Mouse (Mus musculus): ENCODE measurements around the gene Ptrh1.

Ptrh1 gene

DNA sequence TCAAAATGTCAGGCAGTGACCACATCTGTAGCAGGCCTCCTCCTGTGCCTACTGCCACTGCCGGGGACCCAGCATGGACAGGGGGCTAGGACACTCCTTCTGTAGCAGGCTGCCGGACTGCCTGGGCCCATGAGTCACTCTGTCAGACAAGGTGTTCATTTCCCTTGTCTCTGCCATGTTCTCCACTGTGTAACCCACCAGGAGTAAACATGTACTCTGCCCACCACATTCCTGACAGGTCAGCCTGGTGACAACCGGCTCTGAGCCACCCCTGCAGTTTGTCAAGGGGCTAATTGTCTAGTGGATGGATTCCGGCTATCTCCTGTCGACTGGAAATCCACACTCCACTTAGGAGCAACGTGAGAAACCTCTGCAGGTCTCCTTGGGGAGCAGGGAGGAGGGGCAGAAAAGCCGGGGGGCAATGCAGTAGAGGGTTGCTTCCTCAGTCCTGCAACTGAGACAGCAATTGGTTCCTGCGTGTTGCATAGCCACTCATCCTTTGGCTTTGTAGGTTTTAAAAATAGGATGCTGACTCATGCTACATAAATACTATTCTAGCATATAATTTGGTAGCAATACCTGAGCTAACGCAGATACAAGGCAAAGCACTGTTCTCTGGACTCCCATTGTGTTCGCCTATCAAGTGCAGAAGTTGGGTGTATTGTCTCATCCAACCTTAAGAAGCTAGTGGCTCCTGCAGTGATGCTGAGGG is 22.8 kb downstream of the Ptrh1 start:
- no peak for DNase-seq

DNA sequence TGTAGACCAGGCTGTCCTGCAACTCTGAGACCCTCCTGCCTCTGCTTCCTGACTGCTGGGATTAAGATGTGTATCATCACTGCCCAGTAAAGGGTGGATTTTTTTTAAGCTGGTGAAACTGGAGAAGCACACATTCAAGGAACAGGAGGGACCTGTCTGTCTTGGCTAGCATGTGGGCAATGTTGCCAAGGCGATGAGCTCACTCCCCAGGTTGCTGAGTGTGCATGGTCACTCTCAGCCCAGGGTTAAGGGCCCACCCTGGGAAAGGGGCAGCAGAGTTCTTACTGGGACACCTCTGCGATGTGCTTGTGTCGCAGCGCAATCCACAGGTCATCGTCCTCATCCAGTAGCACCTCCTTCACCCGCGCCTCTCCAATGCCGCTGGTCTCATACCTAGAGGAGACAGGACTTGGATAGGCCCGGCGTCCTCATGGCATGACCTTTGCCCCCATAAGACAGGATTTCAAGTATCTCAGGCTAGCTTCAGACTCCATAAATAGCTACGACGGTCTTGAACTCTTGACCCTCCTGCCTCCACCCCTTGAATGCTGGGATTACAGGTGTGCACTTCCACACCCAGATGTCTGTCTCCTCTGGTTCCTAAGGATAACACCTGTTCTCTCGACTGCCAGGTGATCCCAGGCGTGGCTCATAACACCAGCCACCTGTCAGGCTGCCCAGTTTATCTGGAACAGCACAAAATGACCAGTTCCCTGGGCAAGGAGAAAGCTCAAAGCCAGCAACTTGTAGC is 33.4 kb downstream of the Ptrh1 start:
- DNase-seq, result no peak

DNA sequence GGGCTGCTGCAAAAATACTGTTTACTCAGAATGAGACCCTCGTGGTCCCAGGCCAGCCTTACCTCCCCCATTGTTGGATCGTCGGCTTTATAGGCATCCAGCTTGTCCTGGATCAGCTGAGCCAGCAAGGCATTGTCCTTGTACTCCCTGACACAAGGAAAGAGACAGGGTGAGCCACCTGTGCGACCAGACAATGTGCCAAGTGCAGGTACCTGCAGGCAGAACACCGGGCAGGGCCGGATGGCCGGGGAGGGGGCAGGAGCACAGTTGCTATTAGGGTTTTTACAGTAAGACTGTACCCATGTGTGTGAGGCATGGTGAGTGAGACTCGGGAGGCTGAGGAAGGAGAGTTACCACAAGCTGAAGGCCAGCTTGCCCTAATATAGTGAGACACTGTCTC is 36.4 kb downstream of the Ptrh1 start:
- no peak for DNase-seq

DNA sequence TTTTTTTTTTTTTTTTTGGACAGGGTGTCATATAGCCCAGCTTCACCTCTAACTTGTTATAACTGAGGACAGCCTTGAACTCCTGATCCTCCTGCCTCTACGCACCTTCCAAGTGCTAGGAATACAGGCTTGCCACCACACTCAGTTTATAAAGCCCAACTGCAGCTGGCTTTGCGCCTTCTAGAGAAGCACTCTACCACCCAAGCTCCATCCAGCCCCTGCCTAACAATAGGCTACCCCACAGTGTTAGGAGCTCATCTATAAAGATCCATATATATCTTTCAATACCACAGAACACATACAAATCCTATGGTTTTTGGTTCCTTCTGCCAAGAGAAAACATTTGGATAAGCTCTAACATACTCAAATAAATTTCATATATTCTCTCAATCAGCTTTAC is 40.9 kb downstream of the Ptrh1 start:
- DNase-seq, result no peak

DNA sequence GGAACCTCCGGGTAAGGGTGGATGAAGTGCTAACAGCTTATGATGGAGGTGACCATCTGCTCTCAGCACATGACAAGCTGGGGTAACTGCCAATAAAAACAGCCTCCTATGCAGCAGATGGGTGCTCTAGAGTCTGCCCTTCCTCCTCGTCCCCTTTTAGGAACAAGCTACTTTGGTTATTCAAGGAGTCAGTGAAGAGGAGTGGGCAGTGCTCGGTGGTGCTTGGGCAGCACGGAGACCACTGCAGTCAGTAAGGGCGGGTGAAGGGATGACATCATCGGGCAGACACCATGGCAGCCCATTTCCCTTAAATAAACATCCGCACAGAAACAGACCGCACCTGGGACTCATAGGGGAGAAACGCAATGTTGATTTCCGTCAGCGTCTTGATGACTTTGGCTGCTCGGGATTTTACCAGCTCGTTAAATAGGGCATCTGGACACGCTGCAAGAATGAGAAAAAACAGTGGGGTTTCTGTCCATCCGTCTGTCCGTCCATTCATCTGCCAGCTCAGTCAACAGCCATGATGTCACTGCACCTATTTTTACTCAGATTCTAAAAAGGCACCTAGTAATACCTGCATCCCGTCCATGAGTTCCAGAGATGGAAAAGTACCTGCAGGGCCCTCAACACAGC is 41.5 kb downstream of the Ptrh1 start:
- no peak for DNase-seq

DNA sequence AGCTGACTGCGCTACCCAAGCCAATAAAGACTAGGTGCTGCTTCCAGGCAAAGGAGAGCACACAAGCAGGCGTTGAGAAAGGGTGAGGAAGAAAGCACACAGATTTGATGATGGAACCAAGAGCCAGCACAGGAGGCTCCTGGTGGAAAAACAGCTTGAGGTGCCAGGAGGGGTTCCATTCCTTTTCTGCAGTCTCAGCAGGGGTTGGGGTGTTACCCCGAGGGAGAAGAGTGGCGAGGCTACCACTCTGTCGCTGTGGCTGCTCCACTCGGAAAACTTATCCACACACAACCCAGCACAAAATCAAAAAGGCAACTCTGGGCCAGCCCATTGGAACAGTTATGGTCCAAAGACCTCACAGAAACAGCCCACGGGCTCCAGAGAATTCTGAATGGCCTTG is 42.0 kb downstream of the Ptrh1 start:
- DNase-seq, result no peak

DNA sequence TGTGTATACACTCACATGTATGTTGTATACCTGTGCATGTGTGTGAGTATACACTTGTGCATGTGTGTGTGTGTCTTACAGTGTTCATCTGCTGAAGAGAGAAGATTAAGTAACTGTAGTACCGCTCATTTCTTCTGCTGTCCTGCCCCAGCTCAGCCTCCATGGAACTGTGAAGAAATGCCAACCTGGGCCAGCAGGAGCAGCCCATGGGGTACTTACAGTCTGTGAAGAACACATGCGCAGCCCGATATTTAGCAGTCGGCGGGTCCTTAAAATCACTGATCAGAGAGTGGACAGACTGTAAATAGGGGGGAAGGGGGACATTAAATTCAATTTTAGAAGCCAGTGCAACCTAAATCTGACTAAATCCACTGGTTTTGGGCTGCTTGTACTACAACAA is 42.6 kb downstream of the Ptrh1 start:
- no peak for DNase-seq

DNA sequence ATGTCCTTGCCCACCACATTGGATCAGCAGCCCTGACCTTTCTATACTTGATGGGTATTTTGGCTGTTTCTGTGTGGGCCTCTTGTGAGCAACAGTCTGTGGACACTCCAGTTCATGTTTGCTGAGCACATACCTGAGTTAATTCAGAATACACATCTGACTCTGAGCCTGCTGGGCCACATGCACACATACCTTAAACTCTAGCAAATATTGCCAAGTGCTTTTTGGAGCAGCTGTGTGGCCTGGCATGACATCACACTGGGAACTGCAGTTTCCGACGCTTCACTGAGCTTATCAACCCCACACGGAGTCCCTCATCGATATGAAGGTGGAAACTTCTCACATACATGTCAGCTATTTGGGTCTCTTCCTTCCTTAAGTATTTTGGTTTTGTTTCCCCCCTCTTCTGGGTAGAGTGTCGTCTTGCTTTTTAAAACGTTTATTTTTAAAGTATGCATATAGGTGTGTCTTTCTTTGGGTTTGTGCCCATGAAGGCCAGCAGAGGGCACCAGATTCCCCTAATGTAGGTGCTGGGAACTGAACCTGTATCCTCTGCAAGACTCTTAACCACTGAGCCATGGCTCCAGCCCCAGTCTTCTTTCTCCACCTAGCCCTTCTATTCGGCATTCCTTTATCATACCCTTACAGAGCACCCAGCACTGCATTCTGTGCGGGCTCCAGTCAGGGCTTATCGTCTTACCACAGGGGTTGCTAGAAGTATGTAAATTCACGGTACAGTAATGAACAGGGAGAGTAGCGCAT is 45.6 kb downstream of the Ptrh1 start:
- DNase-seq, result peak in 1 of 2 experiments; percentile 61

DNA sequence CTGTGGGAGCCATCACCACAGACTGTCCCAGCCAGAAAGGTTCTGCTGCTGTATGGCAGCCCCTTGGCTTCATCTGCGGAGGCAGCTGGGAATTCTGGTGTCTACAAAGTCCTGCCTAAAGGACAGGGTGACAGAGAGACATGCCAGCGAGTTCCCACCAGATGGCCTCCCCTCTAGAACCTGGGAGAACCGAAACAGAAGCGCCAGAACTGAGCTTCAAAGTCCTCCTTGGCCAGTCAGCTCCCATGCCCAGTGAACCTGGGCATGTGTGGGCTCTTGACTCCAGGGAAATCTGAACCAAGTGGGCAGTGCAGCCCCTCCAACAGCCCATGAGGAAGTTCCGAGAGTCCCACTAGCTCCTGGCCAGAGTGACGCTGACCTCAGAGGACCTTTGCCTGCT is 47.1 kb downstream of the Ptrh1 start:
- DNase-seq, result no peak

DNA sequence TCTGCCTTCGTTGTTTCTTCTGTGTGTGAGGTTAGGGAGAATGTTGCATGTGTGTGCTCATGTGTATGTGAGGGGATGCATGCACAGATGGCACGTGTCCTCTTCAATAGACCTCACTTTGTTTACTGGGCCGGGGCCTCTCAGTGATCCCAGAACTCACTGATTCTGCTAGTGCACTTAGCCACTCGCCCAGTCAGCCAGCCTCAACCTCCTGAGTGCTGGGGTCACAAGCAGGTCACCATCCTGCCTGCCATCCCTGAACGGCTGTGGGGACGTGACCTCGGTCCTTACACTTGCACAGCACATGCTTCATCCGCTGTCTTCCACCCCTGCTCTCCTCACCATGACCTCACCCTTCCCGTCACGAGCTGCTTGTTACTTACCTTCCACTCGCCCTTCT is 47.6 kb downstream of the Ptrh1 start:
- DNase-seq, result no peak

DNA sequence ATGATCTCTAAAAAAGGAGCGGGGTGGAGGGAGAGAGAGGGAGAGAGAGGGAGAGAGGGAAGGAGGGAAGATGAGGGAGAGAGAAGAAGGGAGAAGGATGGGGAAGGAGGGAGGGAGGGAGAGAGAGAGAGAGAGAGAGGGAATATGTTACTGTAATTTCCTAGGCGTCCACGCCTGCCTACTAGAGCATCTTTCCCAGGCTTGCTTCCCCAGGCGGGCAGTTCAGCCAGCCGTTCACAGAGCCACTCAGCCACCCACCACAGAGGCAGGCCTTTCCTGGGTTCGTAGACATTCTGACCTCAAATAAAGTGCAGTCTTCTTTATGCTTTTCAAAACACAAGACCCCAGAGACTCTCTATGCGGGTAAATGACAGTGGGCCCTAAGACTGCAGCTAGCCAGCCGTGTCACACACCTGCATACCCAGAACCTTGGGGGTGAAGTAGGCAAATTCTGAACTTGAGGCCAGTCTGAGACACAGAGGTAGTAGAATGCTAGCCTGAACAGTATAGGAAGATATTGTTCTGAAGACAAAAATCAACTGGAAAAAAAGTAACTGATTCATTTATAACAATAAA is 48.1 kb downstream of the Ptrh1 start:
- no peak for DNase-seq

DNA sequence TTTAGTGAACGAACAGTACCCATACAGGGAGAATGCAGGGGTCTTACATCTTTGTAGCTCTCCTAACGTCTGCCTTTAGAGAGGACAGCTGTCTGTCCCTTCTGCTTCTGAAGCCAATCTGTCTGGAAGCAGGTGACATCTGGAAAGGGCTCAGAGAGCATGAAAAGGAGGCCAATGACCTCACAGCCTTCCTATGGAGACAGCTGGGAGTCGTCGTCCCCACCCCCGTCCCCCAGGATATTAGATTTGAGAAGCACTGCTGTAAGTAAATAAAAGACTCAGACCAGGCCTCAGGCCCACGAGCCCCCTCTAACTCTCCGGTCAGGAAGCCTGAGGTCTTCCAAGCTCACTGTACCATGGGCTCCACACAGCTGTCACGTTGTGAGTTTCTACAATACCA is 48.6 kb downstream of the Ptrh1 start:
- no peak for DNase-seq

DNA sequence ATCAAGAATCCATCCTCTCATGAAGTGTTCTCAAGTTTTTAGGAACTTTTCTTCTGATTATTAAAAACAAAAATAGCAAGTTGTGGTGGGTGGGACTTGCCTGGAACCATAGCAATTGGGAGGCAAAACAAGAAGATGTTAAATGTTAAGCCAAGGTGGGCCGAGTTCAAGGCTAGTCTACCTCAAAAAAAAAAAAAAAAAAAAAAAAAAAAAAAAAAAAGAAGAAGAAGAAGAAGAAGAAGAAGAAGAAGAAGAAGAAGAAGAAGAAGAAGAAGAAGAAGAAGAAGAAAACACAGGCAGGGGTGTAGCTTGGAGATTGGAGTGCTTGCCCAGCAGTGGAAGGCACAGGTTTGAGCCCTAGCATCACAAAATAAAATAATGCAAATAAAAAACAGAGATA is 49.2 kb downstream of the Ptrh1 start:
- no peak for DNase-seq

DNA sequence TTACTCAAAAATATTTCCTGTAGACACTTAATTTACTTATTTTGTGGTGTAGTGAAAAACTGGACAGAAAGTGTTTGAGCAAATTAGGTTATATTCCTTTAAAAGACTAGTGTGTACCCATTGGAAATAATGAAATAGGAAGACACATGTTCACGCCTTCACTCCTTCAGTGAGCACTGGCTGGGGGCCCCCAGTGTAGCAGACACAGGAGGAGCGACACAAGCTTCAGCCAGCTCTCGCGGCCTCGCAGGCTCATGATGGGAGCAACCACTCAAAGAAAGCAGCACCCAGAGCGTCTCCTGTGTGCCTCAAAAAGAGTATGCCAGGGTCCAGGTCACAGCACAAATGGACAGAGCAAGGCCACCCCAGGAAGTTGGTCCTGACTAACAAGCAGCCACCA is 50.2 kb downstream of the Ptrh1 start:
- no peak for DNase-seq

All from kidney, postnatal 25 days (tissue).